Mouse (Mus musculus): ENCODE measurements around the gene Tekt1.

GRCm38 (mm10) chr11:72389407-72390142 is 27.3 kb upstream of the Tekt1 start:
- no peak for TF ChIP-seq CTCF (IDR thresholded peaks at IDR 0.05; ENCODE audit: borderline replicate concordance, insufficient read depth, low read depth, low read length)
- TF ChIP-seq POLR2A (IDR thresholded peaks at IDR 0.05; ENCODE audit: borderline replicate concordance, insufficient read depth, low read length), result no peak
